Mouse (Mus musculus): ENCODE data around the gene Gm27179.
"Not testable (repeated sequence)": the region's sequence is repeated elsewhere in the genome, so short reads cannot be mapped to it uniquely, and the experiment has no call there.

- not testable (repeated sequence) for TF ChIP-seq CTCF (IDR thresholded peaks at IDR 0.05; ENCODE audit: low read depth, low read length); POLR2A (IDR thresholded peaks at IDR 0.05; ENCODE audit: insufficient read depth, low read length)
Measured at GRCm38 (mm10) chr14:69526202-69526601, 13.9 kb upstream of the Gm27179 start.

Measured in ES-Bruce4 (cell line).